Mouse (Mus musculus) right cerebral cortex, postnatal 25 days (tissue): Measurements from ENCODE around the gene Pyy.
A peak's percentile ranks its signal among the peaks of the same experiment; 100 is the strongest.

Experiments
- DNase-seq: peaks from one replicate; pipeline ENCODE4 v3.0.0; 2022

Pyy gene

DNA sequence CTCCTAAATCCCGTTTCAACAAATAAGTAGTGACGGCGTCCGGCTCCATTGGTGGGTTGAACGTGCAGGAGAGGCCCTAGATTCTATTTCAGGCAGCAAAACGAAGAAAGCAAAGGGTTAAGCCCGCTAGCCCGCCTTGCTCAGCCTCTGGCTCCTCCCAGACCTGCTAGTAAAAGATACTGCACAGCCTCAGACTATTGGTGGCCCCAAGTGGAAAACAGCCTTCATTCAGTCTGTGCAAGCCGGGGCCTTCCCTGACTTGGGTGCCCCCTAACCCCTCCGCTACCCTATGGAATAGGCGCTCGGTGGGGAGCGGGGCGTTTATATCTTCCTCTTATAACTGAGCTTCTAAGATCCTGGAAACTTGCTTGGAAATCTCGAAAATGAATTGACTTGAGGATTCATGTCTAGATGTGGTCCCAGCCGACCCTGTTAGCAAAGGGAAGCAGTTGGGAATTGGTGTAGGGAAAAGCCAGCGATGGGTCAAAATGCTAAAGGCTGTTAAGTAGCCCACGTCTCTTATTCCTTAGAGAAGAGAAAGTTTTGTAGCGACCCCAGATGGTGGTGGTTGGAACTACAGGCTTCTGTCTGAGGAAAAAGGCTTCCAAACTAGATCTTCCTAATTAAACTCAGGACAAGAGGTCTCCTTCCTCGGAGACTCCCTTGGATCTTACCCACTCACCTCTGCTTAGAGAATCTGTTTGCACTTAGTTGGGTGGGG lies 18.4 kb downstream of the Pyy start:
- peak; percentile 63 for DNase-seq

DNA sequence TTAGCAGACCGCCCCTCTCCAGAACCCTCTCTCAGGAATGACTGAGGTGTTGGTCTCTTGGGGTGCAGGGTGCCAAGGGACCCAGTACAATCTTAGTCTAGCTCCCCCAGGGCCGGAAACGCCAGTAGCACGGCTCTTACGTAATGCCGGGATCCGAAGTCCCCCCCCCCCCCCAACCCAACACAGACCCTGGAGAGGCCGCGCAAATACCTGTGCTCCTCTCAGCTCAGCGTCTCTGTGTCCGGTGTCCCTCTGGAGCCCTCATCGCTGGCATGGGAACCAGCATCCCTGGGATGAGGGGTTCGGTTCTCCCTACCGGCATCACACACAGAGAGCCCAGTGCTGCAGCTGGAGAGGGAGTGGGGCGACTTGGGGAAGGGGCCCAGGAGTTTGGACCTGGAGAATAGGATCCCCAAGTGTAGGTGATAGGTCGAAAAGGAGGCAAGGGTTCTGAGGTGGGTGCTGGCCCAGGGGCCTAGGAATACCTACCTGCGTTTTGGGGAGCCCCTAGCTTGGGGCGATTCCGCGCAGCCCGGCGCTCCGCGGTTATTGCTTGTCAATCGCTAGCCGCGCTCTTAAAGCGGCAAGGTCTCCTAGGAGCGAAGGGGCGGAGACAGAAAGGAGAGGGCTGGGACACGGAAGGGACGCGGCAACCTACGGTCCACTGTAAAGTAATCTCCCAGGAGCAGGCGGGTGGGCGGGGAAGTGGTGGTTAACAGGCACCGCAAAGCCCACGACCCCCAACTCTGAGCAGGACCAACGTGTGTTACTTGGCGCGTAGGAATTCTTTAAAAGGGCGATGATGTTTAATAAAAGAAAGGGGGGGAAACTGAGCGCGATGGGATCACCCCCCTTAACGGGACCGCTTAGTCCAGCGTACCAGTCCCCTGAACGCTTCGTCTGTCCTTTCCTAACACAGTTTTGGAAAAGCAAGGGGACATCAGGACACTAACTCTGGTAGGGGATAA lies 19.4 kb downstream of the Pyy start, which contains the start of gene Mpp2:
Gene Mpp2, minus strand, starts transcription at position 585 of the 968 bp plus-strand sequence.
- DNase-seq: peak; percentile 76

DNA sequence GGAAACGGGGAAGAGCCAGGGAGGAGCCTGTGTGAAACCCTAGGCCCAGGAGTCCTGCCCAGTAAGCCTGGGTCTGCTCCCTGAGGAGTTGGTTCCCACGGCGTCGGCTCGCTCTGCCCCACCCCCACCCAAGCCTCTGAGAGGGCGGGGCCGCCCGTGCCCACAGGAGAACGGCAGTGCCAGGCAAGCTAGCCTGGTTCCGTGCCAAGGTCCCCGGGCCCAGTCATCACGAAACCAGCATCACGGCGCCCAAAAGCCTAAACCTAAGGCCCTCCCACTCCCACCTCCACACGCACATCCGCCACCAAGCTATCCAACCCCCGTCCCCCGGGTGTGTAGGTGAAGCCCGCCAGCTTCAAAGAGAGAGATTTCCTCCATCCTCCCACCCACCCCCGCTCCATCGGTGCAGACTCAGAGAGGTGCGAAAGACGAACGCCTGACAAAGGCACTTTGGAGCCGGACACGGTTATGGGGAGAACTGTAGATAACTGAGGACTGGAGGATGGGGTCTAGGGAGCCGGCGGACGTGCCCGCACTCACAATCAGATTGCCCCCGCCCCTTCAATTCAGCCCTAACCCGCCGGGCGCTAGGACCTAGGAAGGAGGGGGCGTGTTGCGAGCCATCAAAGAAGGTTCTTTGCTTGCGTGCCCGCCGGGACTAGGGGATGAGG lies 20.4 kb downstream of the Pyy start:
- peak; percentile 85 for DNase-seq

GRCm38 (mm10) chr11:102086331-102086730 lies 21.3 kb downstream of the Pyy start:
- peak; percentile 77 for DNase-seq

GRCm38 (mm10) chr11:102084159-102084558 lies 23.5 kb downstream of the Pyy start:
- no peak for DNase-seq

- peak; percentile 46 for DNase-seq
Observed at GRCm38 (mm10) chr11:102083193-102083592, 24.4 kb downstream of the Pyy start.

GRCm38 (mm10) chr11:102082322-102082721 lies 25.3 kb downstream of the Pyy start:
- peak; percentile 76 for DNase-seq

- DNase-seq: no peak
Observed at GRCm38 (mm10) chr11:102073722-102074121, 33.9 kb downstream of the Pyy start.

GRCm38 (mm10) chr11:102072729-102073128 lies 34.9 kb downstream of the Pyy start:
- DNase-seq: no peak

GRCm38 (mm10) chr11:102070426-102070825 lies 37.2 kb downstream of the Pyy start:
- no peak for DNase-seq

DNA sequence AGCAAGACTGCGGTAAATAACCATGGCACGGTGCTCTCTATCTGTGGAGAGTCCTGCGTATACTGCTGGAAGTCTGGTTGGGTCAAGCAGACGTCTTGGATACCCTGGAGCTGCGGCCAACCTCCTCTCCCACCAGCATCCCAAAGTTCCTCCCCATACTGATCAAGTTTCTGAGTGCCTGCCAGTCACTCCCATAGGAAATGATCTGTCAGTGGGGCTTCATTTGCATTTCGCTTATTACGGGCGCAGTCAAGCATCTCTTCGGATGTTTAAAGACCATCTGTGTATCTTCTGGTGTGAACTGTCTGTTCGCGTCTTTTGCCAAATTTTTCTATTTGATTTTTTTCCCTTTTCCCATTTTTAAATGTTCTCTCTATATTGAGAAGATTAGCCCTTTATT lies 38.0 kb downstream of the Pyy start:
- no peak for DNase-seq

GRCm38 (mm10) chr11:102068969-102069368 lies 38.7 kb downstream of the Pyy start:
- no peak for DNase-seq

DNA sequence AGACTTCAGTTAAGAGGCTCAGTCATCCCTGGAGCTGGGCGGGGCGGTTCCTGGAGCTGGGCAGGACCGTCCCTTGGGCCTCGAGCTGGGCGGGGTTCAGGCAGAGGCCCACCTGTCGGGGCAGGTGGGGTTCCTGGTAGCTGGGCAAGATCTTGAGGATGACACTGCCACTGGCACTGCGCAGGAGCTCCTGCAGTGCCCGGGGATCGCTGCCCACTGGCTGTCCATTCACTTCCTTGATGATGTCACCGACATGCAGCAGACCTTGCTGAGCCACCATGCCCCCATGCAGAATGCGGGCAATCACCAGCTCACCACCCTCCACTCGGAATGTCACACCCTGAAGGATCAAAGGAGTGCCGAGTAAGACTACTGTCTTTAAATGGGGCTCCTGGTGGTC lies 44.6 kb downstream of the Pyy start:
- DNase-seq: no peak

DNA sequence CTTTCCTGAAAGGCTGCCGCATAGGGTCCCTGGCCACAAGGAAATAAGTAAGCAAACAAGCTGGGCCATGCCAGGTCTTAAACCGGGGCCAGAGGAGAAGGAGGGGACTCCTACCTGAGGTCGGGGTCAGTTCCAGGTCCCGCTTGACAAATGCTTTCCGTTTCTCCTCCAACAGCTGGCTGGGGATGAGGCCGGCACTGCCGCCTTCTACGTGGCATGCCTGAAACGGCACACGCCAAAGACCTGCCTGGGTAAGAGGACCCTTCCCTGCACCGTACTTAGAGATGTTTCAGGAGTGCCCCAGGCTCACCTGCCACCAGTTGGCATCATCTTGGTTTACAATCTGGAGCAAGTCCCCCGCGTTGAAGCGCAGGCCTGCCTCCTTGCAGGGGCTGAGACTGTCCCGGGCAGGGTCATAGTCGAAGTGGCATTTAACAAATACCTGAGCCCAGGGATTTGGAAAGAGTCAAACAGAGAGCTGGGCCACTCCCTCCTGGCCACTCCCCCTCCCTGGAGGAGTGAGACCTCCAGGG lies 45.6 kb downstream of the Pyy start:
- no peak for DNase-seq

DNA sequence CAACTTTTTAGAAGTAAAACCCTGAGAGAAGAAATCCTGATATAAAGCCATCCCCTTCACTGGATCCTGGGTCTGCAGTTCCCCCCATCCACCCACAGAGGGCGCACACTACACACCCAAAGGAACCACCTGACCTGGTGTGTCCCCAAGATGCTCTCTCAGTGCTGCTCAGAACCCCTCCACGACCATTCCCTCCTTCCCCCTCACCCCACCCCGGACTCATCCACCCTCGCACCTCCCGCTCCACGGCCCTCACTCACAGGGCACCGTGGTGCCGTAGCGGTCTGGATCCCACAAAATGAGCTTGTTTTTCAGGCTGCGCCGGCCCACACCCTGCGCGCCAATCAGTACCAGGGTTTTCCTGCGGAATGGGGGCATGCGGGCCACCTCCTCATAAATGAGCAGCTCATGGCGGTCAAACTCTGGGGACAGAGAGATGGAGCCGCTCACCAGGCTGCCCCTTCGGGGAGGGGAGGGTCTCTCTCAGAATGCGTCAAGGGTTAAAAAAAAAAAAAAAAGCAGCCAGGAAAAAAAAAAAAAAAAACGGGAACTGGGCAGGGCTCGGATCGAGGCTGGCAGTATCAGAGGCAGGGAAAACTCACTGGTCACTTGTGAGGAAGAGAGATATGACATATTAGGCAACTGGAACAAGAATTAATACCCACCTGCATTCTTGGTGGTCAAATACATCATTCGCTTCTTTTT lies 46.2 kb downstream of the Pyy start:
- DNase-seq: peak; percentile 74
